Mouse (Mus musculus) olfactory bulb, adult 2 months (tissue): ENCODE measurements around the gene Gpatch1.

Source experiments
- CTCF ChIP-seq: fragments of 200-500 bp; IDR thresholded peaks from 2 replicates; pipeline ENCODE4 v1.5.1; 2012; ENCODE audit warnings: low read depth, mild to moderate bottlenecking, low read length, moderate library complexity; ENCODE audit not compliant: insufficient read depth
- POLR2A ChIP-seq: fragments of 200-500 bp; IDR thresholded peaks from 2 replicates; pipeline ENCODE4 v1.6.1; 2012; ENCODE audit warnings: mild to moderate bottlenecking, low read depth, low read length, moderate library complexity; ENCODE audit not compliant: insufficient read depth

DNA sequence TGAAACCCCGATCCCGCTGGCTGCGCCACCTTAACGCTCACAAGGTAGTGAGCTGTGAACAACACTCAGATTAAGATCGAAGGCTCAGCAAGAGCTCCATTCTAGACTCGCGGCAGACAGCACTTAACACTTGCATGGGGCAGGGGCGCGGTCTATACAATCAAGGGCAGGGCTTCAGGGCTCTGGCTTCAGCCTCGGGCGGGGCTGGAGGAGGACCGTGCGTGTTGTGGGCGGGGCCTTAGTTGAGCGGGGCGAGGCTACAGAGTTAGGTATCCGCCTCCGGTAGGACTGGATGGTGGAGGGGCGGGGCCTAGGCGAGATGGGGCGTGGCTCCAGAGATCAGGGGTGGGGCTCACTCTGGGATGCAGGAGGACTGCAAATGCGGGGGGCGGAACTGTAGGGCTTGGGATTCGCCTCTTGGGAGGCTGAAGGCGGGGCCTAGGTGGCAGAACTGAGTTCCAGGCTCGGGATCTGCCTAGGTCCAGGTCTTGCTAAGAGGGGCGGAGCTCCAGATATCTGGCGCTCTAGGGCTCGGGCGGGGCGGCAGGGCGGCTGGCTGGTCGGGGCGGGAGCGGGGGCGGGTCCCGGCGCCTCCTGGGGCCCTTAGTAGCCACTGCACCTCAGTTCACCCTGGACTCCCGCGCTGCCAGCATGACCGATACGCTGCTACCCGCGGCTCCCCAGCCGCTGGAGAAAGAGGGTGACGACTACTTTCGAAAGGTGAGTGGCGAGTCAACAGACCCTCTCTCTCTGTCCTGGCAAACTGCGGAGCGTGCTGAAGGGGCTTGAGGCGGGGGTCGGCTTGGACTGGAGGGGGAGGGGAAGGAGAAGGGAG is 15.7 kb upstream of the Gpatch1 start, which contains the start of gene Rhpn2:
- TF ChIP-seq CTCF, result no peak
- no peak for TF ChIP-seq POLR2A
